Mouse (Mus musculus) liver, adult (tissue): ENCODE measurements around the gene Col16a1.

ENCODE experiments used
- GATA4 ChIP-seq: IDR thresholded peaks from 2 replicates; pipeline ENCODE4 v1.6.1; 2014; ENCODE audit warnings: mild to moderate bottlenecking, low read length; ENCODE audit not compliant: insufficient replicate concordance

Col16a1 gene

DNA sequence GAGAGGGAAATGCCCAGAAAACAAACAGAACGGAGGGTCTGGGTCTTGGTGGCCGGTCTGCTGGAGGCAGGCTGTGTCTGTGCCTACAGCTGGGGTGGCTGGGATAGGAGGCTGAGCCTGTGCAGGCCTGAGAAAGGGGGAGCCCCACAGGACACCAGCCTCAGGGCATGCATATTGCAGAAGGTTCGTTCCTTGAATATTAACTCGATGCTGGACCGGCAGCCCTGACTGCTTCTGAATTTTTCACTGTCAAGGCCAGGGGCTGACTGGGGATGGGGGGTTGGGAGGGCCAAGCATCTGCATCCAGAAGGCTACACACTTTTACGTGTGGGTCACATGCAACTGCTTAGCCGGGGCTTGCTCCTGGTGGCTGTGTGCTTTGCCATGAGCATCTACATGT lies 14.1 kb upstream of the Col16a1 start:
- TF ChIP-seq GATA4: no peak

DNA sequence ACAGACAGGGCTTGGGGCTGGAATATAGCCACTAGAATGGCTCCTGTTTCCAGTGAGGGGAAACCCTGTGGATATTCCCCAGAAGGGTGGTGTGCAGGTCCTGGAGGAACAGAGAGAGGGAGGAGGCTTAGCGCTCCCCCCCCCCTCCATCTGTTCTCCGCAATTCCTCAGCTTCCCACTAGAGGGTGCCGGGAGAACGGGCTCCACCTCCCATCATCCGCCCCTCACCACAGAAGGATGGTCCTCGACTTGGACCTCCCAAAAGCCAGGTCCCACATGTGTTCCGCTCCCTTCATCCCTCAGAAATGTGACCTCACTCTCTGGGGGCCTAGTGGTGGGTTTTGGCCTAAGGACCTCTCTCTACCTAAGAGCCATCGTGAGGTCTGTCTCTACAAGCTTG lies 11.5 kb upstream of the Col16a1 start:
- TF ChIP-seq GATA4: no peak

DNA sequence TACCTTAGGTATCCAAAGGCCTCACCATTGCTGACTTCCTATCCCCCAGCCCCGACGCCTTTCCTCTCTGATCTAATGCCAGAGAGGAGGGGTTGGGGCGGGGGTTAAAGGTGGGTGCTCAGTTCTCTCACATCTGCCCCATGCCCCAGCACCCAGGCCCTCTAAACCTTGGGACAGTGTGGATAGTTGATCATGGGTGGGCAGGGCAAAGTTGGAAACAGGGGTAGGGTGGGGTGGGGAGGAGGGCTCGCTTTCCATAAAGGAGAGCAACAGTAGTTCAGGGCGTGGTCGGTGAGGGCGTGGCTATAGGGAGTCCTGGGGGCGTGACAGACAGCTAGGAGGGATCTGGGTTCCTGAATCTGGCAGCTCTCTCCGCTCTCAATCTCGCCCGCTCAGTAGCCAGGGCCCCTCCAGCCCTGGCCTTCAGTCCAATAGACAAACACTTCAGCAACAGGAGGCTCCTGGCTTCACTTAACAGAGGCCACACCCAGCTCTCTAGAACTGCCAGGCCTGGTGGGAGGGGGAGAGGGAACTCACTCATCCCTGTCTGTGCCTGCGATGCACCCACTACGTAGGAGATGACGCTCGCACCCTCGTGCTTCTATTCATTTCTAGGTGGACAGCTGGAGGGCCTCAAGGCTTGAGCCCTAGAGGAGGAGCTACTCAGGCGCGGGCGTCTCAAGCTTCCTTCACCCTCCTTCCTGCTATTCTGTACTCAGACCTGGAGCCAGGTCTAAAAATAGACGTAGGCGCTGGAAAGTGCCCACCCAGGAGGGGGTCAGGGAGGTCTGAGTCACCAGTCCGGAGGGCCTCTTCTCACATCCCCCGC lies 10.9 kb upstream of the Col16a1 start:
- TF ChIP-seq GATA4: no peak

DNA sequence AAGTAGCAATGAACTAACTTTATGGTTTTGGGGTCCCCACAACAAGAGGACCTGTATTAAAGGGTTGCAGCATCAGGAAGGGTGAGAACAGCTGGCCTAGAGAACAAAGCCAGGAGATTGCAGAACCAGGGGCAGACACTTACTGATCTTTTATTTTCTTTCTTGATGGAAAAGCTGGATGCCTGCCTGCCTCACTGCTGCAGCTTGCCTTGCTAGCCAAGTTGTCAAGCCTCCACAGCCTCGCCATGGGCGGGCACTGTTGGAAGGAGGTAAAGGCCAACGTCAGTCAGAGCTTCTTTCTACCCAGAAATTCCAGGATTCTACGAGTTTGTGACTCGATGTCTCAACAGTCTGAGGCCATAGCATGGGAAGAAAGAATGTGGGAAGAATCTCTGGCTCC lies 8.3 kb upstream of the Col16a1 start:
- TF ChIP-seq GATA4: no peak

DNA sequence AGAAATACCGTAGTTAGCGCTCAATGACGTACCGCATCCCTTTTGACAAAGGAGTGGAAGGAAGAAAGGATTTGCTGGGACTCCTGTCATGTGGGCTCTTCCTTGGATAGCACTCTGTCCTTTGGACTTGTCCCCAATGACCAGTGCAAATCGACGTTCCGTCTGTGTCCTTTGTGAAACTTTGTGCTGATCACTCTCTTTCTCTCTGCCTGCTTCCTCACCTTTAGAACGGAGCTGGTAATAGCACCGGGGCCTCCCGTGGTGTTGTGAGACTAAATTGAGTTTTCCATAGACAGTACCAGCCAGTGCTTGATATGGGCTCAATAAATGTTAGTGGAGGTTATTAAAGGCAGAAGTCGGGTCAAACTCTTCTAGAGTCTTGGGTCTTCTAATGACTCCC lies 6.6 kb upstream of the Col16a1 start:
- no peak for TF ChIP-seq GATA4

DNA sequence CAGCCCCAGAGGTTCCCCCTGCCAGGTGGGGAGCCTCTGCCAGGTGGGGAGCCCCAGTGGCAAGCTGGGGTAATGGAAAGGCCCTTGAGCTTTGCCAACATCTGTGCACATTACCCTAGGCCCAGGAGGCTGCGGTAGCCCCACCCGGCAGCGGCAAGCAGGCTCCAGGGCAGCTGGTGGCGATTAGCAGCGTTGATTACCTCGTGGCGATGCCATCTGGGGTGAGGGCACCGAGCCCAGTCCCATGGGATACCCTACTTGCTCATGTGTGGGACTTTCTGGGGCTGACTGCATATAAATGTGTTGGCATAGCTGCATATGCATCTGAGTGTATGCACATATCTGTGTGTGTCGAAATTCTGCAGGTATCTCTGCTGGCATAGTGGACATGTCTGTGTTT lies 3.4 kb upstream of the Col16a1 start:
- TF ChIP-seq GATA4: no peak

DNA sequence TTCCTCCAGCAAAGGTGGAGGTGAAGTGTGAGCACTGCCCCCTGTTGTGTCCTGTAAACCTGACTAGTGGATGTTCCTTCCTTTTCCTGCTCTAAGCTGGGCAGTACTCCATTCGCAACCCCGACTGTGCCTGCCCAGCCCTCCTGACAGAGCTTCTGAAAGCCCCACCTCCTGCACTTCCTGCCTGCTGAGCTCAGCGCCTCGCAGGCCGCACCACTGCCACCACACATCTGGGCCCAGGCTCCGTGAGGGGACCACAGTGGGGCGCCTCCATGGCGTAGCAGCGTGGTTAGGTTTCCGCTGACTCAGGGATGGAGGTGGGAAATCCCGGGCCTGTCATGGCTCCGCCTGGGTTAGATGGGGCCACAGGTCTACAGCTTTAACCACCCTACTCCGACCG lies 2.0 kb upstream of the Col16a1 start:
- TF ChIP-seq GATA4: no peak

DNA sequence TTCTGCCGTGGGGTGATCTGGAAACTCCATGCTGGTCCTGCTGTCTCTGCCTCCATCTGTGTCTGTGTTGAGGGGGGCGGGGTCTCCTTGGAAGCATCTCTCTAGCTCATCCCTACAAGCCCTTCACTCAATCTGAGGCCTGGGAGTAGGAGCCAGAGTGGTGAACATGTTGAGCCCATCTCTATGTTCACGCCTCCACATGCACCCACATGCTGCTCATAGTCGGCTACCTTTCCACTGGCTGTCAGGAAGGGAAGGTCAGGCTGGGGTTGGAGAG lies 501 bp downstream of the Col16a1 start:
- no peak for TF ChIP-seq GATA4

DNA sequence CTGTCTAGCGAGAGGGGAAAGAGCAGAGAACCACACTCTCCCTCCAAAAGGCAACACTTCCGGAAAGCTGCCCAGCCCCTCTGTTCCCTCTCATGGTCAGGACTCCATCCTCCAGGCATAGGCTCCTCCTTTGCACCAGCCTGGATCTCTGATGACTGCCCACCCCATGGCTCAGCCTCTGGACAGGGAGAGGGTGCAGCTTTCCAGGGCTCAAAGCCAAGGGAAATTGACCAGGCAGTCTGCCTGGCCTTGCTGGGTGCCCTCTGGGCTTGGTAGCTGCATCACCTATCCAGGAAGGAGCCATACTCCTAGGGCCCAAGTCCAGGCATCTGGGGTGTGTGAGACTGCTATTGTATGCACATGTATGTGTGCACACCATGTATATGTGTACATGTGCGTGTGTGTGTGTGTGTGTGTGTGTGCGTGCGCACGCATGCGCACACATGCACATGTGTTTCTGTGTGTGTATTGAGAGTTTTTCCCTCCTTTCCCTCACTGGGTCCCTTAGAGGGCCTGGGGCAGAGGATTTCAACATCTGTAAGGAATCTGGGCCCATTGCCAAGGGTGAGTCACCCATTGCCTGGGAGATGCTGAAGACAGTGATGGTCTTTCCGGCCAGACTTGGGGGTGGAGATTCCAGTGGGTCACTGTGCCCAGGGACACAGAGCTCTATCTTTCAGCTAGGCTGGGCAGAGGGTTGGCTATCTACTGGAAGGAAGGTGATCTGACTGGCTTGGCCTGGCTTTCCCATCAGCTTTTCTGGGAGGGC lies 2.6 kb downstream of the Col16a1 start:
- no peak for TF ChIP-seq GATA4

DNA sequence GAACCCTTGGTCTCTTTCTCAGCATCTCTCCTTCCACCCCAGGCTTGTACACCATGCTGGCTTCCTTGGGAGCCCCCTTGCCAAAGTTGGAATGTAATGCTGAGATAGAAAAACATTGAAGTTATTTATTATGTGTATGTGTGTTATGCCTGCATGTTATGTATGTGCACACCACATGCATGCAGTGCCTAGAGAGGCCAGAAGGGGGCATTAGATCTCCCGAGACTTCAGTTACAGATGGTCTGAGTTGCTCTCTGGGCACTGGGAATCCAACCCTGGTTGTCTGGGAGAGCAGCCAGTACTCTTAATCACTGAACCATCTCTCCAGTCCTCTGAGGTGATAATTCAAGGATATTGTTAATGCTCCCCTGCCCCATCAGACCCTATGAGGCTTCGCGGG lies 4.6 kb downstream of the Col16a1 start:
- TF ChIP-seq GATA4: no peak

DNA sequence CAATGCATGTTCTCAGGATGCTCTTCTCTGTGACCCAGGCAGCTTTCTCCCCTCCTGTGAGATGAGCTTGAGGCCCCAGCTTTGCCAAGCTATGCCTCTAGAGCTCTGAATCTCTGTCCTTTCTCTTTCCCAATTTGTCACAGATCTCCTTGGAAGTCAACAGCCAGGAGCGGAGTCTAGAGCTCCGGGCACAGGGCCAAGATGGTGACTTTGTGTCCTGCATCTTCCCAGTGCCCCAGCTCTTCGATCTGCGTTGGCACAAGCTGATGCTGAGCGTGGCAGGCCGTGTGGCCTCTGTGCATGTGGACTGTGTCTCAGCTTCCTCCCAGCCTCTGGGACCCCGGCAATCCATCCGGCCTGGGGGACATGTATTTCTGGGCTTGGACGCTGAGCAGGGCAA lies 5.5 kb downstream of the Col16a1 start:
- no peak for TF ChIP-seq GATA4

DNA sequence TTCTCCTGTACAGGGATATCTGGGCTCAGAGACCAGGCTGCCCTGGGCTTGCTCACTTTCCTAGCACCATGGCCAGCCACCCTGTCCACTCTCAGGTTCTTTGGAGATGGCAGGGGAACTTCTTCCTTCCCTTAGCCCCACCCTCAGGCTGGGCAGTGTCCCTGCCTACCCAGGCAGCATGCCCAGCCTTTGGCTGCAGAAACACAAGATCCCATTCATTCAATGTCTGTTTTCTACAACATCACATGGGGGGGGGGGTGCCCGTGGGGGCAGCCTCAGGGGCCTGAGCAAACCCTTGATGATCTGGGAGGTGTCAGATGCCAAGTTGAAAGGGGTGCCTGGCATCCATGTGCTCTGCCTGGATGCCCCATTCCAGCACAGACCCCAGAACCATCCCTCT lies 7.1 kb downstream of the Col16a1 start:
- no peak for TF ChIP-seq GATA4

DNA sequence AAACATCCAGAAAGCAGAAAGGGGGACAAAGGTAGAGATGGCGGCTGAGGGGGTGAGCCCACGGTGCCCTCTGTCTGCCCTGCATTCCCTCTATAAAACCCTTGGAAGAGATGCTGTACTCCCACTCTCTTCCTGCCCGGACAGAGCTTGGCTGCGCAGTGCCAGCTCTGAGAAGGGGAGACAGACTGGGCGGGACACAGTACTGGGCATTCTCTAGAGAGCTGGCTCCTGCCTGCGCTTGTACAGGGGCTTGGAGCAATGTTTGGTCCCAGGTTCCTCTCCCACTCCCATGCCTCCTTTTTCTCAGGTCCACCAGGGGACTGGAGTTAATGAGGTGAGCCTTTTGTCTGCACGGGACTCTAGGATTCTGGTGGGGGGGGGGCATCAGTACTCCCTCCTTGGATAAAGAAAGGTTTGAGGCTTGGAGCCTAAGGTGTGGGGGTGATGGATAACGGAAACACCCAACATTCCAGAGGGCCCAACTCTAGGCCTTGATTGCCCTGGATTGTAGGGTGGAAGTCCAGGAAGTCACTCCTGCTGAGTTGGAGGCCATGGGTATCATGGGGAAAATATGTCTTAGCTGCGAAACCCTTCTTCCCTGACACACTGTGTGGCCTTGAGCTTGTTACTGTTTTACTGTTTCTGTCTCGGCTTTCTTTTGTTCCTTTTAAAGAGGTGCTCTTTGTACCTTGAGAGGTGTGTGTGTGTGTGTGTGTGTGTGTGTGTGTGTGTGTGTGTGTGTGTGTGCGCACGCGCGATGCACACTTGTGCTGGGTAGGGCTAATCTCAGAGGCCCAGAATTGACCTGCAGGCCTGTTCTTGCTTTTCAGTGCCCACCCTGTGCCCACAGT lies 7.7 kb downstream of the Col16a1 start:
- TF ChIP-seq GATA4: no peak

DNA sequence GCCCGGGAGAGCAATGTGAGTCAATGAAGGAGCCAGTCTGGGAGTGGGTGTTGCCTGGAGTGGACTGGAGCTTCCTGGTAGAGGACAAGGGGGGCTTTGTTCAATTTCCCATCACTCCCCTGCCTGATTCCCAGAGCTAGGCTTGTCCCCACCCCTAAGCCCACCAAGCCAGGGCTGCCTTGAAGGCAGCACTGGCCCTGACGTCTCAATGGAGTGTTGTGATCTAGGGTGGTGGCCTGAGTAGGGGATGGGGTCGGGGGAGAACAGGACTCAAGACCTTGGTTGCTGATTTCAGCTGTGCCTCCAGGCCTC lies 8.3 kb downstream of the Col16a1 start:
- TF ChIP-seq GATA4: no peak

DNA sequence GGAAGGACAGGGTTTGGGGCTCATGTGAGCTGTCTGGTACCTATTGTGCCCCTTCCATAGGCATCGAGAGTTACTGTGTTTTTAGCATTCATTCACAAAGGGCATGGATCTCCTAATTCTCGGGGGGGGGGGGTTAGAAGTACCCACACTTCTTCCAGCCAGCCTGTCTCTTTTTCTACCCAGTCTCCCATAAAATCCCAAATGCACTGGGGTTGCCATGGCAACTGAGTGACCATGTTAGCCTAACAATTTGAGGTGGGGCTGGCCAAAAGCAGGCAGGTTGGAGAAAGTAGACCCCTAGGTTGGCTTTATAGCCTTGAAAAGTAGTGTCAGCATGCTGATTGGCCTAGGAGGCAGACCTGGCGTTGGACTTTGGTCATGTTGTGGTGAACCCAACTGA lies 8.8 kb downstream of the Col16a1 start:
- TF ChIP-seq GATA4: no peak

DNA sequence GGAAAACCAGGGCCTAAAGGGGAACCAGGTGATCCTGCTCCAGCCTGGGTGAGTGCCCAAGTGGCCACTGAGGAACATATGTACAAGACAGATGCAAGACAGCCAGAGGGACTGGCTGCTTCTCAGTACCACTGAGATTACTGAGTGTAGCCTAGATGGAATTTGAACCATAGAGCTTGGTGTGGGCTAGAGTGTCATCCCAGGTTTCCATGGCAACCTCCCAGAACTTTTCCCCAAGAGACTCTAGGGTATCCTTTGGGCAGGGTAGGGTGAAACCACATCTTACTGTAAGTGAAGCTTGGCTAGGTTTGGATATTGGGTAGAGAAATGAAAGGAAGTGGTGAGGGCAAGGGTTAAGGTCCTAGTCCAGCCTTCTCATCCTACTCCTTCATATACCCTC lies 13.3 kb downstream of the Col16a1 start:
- no peak for TF ChIP-seq GATA4

DNA sequence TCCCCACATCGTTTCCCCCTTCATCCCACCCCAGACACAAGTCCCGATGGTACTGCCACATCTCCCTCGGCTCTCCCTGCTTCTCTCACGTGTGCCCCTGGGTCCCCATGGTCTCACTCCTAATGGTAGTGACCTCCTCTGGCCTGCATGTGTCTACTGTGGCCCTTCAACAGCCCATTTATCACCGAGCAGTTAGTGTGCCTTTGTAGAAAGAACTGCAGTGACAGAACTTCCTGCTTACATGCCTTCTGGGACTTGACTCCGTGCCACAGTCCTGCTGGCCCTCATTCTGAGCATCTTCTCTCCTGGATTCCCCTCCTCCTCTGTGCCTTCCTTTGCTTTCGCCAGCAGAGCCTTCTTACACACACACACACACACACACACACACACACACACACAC lies 15.6 kb downstream of the Col16a1 start:
- TF ChIP-seq GATA4: no peak

DNA sequence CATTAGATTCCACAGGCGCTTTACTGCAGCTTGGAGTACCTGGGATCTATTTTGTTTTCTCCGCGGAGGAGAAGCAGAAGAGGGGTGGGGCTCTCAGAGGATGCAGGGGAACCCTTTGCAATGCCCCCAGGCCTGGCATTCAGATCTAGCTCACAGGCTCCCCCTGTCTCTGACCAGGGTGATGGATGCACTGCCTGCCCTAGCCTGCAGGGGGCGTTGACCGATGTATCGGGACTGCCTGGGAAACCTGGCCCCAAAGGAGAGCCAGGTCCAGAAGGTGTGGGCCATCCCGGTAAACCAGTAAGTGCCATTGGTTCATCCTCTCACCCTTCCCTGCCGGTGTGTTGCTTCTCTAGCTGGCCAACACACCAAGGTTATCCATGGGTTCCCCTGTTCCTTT lies 19.2 kb downstream of the Col16a1 start:
- no peak for TF ChIP-seq GATA4
